Comparison of ENCODE assay signal across 8 mouse cellular contexts in genomic region chr12:85169117-85169858, GRCm38 (mm10). TPM values are rescaled to one million over a fixed set of nuclear protein-coding genes. Genes with fewer than 3 reads are reported as not detected.
DNase-seq lines count a peak whose midpoint lies in the region; ATAC-seq lines count a peak whose summit lies in the region.

No protein-coding gene starts in this region.

- intact Hi-C loops in gastrocnemius, postnatal 36 days (cut with DNase I) = loop anchor here (5.0 kb wide), 2 partner anchors 63 to 118 kb away; partner anchors contain the start of genes Acyp1 and Zc2hc1c
- intact Hi-C loops in left cerebral cortex, postnatal 10 days (cut with DNase I) = loop anchor here (5.0 kb wide), 2 partner anchors 58 to 118 kb away; partner anchors contain the start of genes Acyp1 and Zc2hc1c

- peak; percentile 84 to 87 for DNase-seq in adrenal gland, adult 18-20 months (ENCODE audit: low spot score in 2 of 2)
- peak; percentile 86 for DNase-seq in embryo, embryonic 10.5 days (ENCODE audit: low spot score)
- peak; percentile 76 to 85 for DNase-seq in gastrocnemius, postnatal 36 days
- DNase-seq in intestine, embryonic 14.5 days (ENCODE audit: low spot score) = peak; percentile 93
- peak; percentile 73 to 94 for DNase-seq in left cerebral cortex, postnatal 10 days (ENCODE audit: extremely low spot score in 1 of 2, low spot score in 2 of 2)
- DNase-seq in right cerebral cortex, postnatal 25 days = peak; percentile 85
- DNase-seq in urinary bladder, postnatal 25 days (ENCODE audit: low spot score) = peak; percentile 88

- peak overlapping the region; percentile 27 for H3K4me2 ChIP-seq in intestine, embryonic 14.5 days (ENCODE audit: low read length)

- H3K27me3 ChIP-seq in intestine, embryonic 14.5 days (replicated peaks; ENCODE audit: control insufficient read depth, insufficient read depth, low read length) = no peaks in the 10 kb centered on the region

- H3K9ac ChIP-seq in intestine, embryonic 14.5 days (ENCODE audit: low read length) = no peak overlapping the region

- 33% methylated on average over 27 of the region's 27 CpGs for WGBS in intestine, embryonic 14.5 days

- H3K4me1 ChIP-seq in intestine, embryonic 14.5 days (replicated peaks; ENCODE audit: control insufficient read depth, insufficient read depth, low read length) = peaks cover 9% of the 10 kb centered on the region; the same call in 1 of the 2 replicates

- H3K4me3 ChIP-seq in intestine, embryonic 14.5 days (ENCODE audit: low read depth, low read length) = no peak overlapping the region

- ATAC-seq in intestine, embryonic 14.5 days (replicated peaks; ENCODE audit: low FRiP score, low TSS enrichment, low read depth) = peak; percentile 73
- peak; percentile 94 for ATAC-seq in megakaryocyte progenitor cell, adult 5-6 weeks (replicated peaks; ENCODE audit: poor library complexity)

- no peak overlapping the region for H3K27ac ChIP-seq in intestine, embryonic 14.5 days (ENCODE audit: low read depth)

- H3K9me3 ChIP-seq in intestine, embryonic 14.5 days (ENCODE audit: control insufficient read depth, low read length) = no peaks in the 10 kb centered on the region

- peaks cover 23% of the 10 kb centered on the region for H3K36me3 ChIP-seq in intestine, embryonic 14.5 days (ENCODE audit: control insufficient read depth, insufficient read depth, low read length)

RNA-seq across cellular contexts. Expression of gene Pgf, which starts 8.3 kb away (rescaled TPM):
- total RNA-seq in adrenal gland, adult 18-20 months (2021) = 1 to 10 TPM in 1 of 2 experiments, under 1 TPM in 1; 0.30 to 1.4 TPM
- total RNA-seq in gastrocnemius, postnatal 36 days (2021) = 1 to 10 TPM; 1.2 to 1.9 TPM
- polyA plus RNA-seq in intestine, embryonic 14.5 days (2014; fragmentation: Nextera tagmentation; extraction: Ambion mirVana) = 19.2 and 20.4 TPM in 2 replicates
- 1 to 10 TPM; 3.9 to 4.8 TPM for total RNA-seq in left cerebral cortex, postnatal 10 days (2021)
- total RNA-seq in megakaryocyte progenitor cell, adult 5-6 weeks (2015) = not detected in 2 replicates
- not detected in 2 replicates for total RNA-seq in megakaryocyte progenitor cell, adult 5-6 weeks (2017)

RNA-seq across cellular contexts. Expression of gene Rps6kl1, which starts 18.2 kb away (rescaled TPM):
- 1 to 10 TPM in 1 of 2 experiments, under 1 TPM in 1; 0.80 to 1.3 TPM for total RNA-seq in adrenal gland, adult 18-20 months (2021)
- 1 to 10 TPM in 1 of 2 experiments, under 1 TPM in 1; 0.64 to 1.1 TPM for total RNA-seq in gastrocnemius, postnatal 36 days (2021)
- polyA plus RNA-seq in intestine, embryonic 14.5 days (2014; fragmentation: Nextera tagmentation; extraction: Ambion mirVana) = 2.9 TPM in 2 replicates
- 10 to 100 TPM; 38.8 to 39.5 TPM for total RNA-seq in left cerebral cortex, postnatal 10 days (2021)
- total RNA-seq in megakaryocyte progenitor cell, adult 5-6 weeks (2015) = not detected in 2 replicates
- not detected in 2 replicates for total RNA-seq in megakaryocyte progenitor cell, adult 5-6 weeks (2017)

RNA-seq across cellular contexts. Expression of gene Eif2b2, which starts 50.0 kb away (rescaled TPM):
- 10 to 100 TPM; 61.9 to 77.9 TPM for total RNA-seq in adrenal gland, adult 18-20 months (2021)
- total RNA-seq in gastrocnemius, postnatal 36 days (2021) = 10 to 100 TPM; 51.0 to 54.7 TPM
- polyA plus RNA-seq in intestine, embryonic 14.5 days (2014; fragmentation: Nextera tagmentation; extraction: Ambion mirVana) = 83.5 and 86.2 TPM in 2 replicates
- total RNA-seq in left cerebral cortex, postnatal 10 days (2021) = 10 to 100 TPM; 60.8 to 61.7 TPM
- total RNA-seq in megakaryocyte progenitor cell, adult 5-6 weeks (2015) = 30.0 and 32.4 TPM in 2 replicates
- total RNA-seq in megakaryocyte progenitor cell, adult 5-6 weeks (2017) = 74.6 and 109 TPM in 2 replicates

RNA-seq across cellular contexts. Expression of gene Dlst, which starts 58.7 kb away (rescaled TPM):
- total RNA-seq in adrenal gland, adult 18-20 months (2021) = 100 to 1,000 TPM; 364 to 483 TPM
- total RNA-seq in gastrocnemius, postnatal 36 days (2021) = 100 to 1,000 TPM; 286 to 336 TPM
- polyA plus RNA-seq in intestine, embryonic 14.5 days (2014; fragmentation: Nextera tagmentation; extraction: Ambion mirVana) = 110 and 115 TPM in 2 replicates
- total RNA-seq in left cerebral cortex, postnatal 10 days (2021) = 100 to 1,000 TPM; 171 to 180 TPM
- total RNA-seq in megakaryocyte progenitor cell, adult 5-6 weeks (2015) = 76.3 and 81.6 TPM in 2 replicates
- total RNA-seq in megakaryocyte progenitor cell, adult 5-6 weeks (2017) = 161 and 187 TPM in 2 replicates

RNA-seq across cellular contexts. Expression of gene Prox2, which starts 58.7 kb away (rescaled TPM):
- total RNA-seq in adrenal gland, adult 18-20 months (2021) = 1 to 10 TPM; 2.5 to 4.1 TPM
- 1 to 10 TPM; 1.1 to 2.2 TPM for total RNA-seq in gastrocnemius, postnatal 36 days (2021)
- polyA plus RNA-seq in intestine, embryonic 14.5 days (2014; fragmentation: Nextera tagmentation; extraction: Ambion mirVana) = 2.2 and 2.7 TPM in 2 replicates
- 1 to 10 TPM in 1 of 2 experiments, under 1 TPM in 1; 0.51 to 1.0 TPM for total RNA-seq in left cerebral cortex, postnatal 10 days (2021)
- 1.2 TPM in 2 replicates for total RNA-seq in megakaryocyte progenitor cell, adult 5-6 weeks (2015)
- total RNA-seq in megakaryocyte progenitor cell, adult 5-6 weeks (2017) = 2.7 and 3.0 TPM in 2 replicates

Comparison
In these comparisons a context has a peak if more than half of its experiments do, and no peak if none do; other contexts are left out.
1. RNA of gene Rps6kl1, which starts 18.2 kb away (total RNA-seq): 38.8 to 39.5 TPM in left cerebral cortex, postnatal 10 days; 0.80 to 1.3 TPM in adrenal gland, adult 18-20 months, 0.64 to 1.1 TPM in gastrocnemius, postnatal 36 days and not detected in megakaryocyte progenitor cell, adult 5-6 weeks; every median in the first group is over 10 times any median in the second.
2. Peak in every context shown above with its lines, with median percentiles within 50 percentile points of each other: DNase-seq.